Mouse (Mus musculus) brain, embryonic 14.5 days (tissue): ENCODE measurements around the gene Ablim1. TPM values are rescaled to one million over a fixed set of nuclear protein-coding genes. Genes with fewer than 3 reads are reported as not detected.

Experiments used
- DNase-seq: peaks from one replicate; pipeline ENCODE4 v3.0.0-alpha.2; 2011; ENCODE audit warnings: low read depth
- CTCF ChIP-seq: fragments of 200-500 bp; IDR thresholded peaks from 2 replicates; pipeline ENCODE4 v1.5.1; 2012; ENCODE audit warnings: inconsistent platforms, mild to moderate bottlenecking, moderate library complexity, borderline replicate concordance; ENCODE audit not compliant: insufficient read depth, insufficient read length; ENCODE audit errors: extremely low read depth
- POLR2A ChIP-seq: fragments of 200-500 bp; IDR thresholded peaks from 2 replicates; pipeline ENCODE4 v1.6.1; 2012; ENCODE audit warnings: mild to moderate bottlenecking, inconsistent platforms, borderline replicate concordance; ENCODE audit not compliant: poor library complexity, insufficient read depth, insufficient read length, severe bottlenecking; ENCODE audit errors: extremely low read depth
- polyA plus RNA-seq: library from polyadenylated mRNA; depleted of rRNA; stranded (reverse); fragments of >200 nt; gene quantifications from 2 replicates; pipeline ENCODE4 v1.2.3, GENCODE M21; 2012

Ablim1 gene
- polyA plus RNA-seq, 1 experiment = 40.7 TPM

GRCm38 (mm10) chr19:57104171-57104748 lies 210.5 kb downstream of the Ablim1 start:
- TF ChIP-seq CTCF (no peak), POLR2A (no peak)
- no peak for DNase-seq

- TF ChIP-seq POLR2A (no peak), CTCF (no peak)
- DNase-seq = no peak
Measured at GRCm38 (mm10) chr19:57103360-57103958, 211.3 kb downstream of the Ablim1 start.

- no peak for DNase-seq
- TF ChIP-seq POLR2A (no peak), CTCF (no peak)
Measured at GRCm38 (mm10) chr19:57101986-57102385, 212.7 kb downstream of the Ablim1 start.

- DNase-seq = no peak
- TF ChIP-seq CTCF (no peak), POLR2A (no peak)
Measured at GRCm38 (mm10) chr19:57100753-57101446, 213.8 kb downstream of the Ablim1 start.

GRCm38 (mm10) chr19:57099986-57100385 lies 214.7 kb downstream of the Ablim1 start:
- TF ChIP-seq POLR2A = no peak
- no peak for TF ChIP-seq CTCF
- no peak for DNase-seq

GRCm38 (mm10) chr19:57099094-57099357 lies 215.7 kb downstream of the Ablim1 start:
- TF ChIP-seq POLR2A (no peak), CTCF (no peak)
- DNase-seq = no peak

DNA sequence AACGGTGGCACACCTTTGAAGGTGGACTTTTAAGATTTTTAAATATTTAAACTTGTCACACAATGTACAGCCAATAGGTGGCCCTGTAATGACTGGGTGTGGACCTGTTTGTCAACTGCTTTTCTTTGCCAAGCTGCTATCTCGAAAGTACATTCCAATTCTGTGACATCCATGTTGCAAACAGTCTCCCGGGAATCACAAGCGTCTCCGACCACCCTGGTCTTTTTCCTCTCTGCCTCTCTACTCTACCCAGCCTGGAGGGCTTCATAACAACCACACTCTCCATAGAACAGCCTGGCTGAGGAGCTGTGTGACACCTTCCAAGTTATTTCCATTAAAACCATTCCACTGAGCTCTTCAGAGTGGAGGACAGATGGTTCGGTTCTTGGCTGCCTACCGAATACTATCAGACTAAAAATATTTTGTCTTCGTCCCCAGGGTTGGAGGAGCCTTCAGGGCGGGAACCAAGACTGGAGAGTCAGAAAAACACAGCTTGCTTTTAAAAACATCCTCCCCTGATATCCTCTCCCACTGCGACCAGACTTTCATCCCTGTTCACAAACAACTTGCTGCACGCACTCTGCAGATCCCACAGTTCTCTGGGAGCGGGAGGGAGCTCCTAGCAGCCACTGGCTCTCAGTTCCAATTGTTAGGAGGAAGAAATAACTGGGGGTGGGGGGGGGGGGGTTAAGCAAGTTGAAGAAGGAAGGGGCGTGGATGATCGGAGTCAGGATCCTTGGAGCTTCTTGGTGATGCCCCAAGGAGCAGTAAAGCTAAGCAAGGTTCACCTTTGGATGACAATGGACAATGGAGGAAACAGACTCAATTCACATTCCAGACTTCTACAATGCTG lies 216.3 kb downstream of the Ablim1 start:
- TF ChIP-seq CTCF (no peak), POLR2A (no peak)
- DNase-seq = no peak

- TF ChIP-seq POLR2A (no peak), CTCF (no peak)
- no peak for DNase-seq
Measured at GRCm38 (mm10) chr19:57095340-57095739, 219.4 kb downstream of the Ablim1 start.

DNA sequence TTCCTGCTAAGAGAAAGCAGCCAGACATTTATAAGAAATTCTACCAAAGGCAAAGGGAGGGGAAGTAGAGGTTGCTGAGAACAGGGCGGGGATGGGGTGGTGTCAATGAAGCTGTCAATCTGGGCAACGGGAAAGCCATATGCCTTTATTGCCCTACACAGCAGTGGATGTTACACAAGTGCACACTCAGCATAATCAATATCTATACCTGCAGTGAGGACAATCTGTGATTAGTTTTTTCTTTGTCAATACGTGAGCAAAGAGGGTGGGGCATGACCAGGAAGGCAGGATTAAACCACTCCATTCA lies 221.1 kb downstream of the Ablim1 start:
- DNase-seq = no peak
- TF ChIP-seq CTCF (no peak), POLR2A (no peak)

GRCm38 (mm10) chr19:57092958-57093697 lies 221.6 kb downstream of the Ablim1 start:
- TF ChIP-seq POLR2A (no peak), CTCF (no peak)
- peak; percentile 29 for DNase-seq

DNA sequence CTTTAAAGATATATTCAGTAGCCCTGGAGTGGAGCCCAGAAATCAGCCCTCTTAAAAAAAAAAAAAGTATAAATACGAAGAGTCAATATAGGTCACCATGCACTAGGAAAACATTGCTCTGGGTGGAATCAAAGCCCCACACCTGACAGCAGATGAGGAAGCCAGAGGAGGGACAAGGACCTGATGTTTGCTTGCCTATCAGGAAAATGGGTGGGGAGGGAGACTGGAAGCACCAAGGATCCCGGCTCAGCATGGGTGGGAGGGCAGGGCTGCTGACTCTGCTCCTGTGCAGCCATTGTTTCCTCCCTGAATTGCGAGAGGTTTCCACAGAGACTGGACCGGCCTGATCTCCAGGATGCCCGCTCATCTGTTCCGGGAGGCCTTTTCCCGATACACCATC lies 223.4 kb downstream of the Ablim1 start:
- no peak for TF ChIP-seq CTCF
- no peak for TF ChIP-seq POLR2A
- no peak for DNase-seq

DNA sequence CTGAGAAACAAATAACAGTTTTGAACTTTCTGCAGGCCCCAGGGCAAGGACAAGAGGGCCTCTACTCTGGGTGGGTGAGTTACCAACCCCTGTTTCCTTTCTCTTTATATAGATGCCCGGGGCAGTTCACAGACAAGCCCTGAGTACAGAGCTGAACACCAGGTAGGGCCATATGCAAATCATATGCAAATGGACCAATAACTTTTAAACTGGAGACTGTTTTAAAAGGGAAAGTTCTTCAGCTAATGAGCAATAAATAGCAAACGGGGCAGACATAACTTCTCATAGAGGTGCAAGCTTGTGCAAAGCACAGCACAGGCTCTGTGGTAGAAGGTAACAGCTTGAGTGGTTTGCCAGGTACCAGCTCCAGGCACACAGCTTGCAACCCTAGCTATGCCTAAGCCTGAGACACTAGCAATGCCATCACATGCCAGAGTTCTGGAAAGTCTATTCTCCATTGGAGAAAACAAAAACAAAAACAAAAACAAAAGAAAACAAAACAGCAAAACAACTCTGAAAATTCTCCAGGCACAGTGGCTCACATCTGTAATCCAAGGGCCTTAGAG lies 225.8 kb downstream of the Ablim1 start:
- TF ChIP-seq POLR2A = no peak
- TF ChIP-seq CTCF = no peak
- DNase-seq = no peak
